Mouse (Mus musculus): ENCODE measurements around the gene Utp3. TPM values are rescaled to one million over a fixed set of nuclear protein-coding genes. Genes with fewer than 3 reads are reported as not detected.

Gene Utp3
- polyA plus RNA-seq, 1 experiment from 2014 or later: 57.2 TPM

DNA sequence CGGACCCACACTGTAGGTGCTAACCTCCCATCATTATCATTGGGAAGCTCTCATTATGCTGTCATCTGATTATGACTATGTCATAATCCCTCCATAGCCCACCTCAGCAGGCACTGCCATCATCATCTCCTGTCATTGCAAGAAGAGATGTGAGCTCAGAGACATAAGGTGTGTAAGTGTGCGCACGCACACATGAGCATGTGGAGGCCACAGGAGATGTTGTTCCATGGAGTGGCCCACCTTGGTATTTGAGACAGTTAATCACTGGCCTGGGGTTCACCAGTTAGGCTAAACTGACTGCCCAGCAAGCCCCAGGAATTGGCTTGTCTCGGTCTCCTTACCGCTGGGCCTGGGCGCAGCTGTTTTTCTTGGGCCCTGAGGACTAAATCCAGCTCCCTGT is 27.1 kb downstream of the Utp3 start:
- no peak overlapping the region for H3K4me3 ChIP-seq
- 0 out of 2 replicates have a peak, but pooled peaks cover 3% of the 10 kb centered on the region for H3K36me3 ChIP-seq (ENCODE audit: poor library complexity, severe bottlenecking)
- no peak overlapping the region for H3K27ac ChIP-seq
- H3K4me1 ChIP-seq: peaks cover 20% of the 10 kb centered on the region
- WGBS: 93% methylated on average over 6 of the region's 6 CpGs
- H3K9me3 ChIP-seq (replicated peaks): no peaks in the 10 kb centered on the region
- no peak overlapping the region for H3K9ac ChIP-seq
- no peak overlapping the region for H3K4me2 ChIP-seq
- ATAC-seq: no peak
- H3K27me3 ChIP-seq: no peaks in the 10 kb centered on the region

DNA sequence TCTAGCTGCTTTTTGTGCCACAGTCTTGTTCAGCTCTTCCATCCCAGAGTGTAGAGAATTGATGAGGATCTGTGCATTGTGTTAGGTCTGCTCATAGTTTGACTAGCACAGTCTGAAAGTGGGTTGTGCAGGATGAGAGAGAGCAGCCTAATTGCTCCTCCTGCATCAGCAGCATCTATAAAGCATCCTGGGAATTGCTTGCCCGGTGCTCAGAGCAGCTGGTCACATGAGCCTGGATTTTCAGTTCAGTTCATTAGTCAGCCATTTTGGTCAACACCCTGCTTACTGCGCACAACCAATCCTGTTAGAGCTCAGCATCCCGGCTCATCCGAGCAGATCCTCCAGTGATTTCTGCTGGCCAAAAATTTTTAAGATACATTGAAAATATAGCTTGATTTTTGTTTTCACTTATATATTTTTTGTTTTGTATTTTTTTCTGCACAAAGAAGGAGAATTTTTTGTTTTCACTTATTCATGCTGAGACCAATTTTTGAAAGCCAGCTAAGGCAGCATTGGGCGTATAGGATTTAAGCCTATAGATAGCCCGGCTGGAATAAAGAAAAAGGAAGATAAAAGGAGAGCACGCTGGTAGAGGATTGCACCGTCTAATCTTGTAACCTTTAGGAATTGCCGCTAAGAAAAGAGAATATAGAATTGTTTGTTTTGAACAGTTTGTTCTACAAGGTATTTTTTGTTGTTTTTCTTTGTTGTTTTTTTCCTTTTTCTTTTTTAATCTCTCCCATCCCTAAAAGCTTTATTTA is 29.2 kb downstream of the Utp3 start:
- Histone ChIP-seq H3K4me2 (peak overlapping the region; percentile 87), H3K4me3 (peak overlapping the region; percentile 75), H3K27ac (peak overlapping the region; percentile 77), H3K27me3 (no peaks in the 10 kb centered on the region), H3K36me3 (ENCODE audit: poor library complexity, severe bottlenecking) (no peaks in the 10 kb centered on the region), H3K9me3 (replicated peaks) (no peaks in the 10 kb centered on the region), H3K4me1 (peaks cover 38% of the 10 kb centered on the region), H3K9ac (peak overlapping the region; percentile 81)
- peak; percentile 98 for ATAC-seq
- WGBS: 6% methylated on average over 9 of the region's 9 CpGs

DNA sequence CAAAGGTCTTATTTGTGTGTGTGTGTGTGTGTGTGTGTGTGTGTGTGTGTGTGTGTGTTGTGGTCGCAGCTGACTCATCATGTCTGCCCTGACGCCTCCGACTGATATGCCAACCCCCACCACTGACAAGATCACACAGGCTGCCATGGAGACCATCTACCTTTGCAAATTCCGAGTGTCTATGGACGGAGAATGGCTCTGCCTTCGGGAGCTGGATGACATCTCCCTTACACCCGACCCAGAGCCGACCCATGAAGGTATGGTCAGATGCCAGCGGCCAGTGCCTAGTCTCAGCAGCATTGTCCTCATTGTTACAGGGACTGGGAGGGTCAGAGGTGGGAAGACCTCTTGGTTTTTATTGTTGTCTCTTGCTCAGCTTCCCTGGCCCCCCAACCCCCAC is 29.8 kb downstream of the Utp3 start:
- no peaks in the 10 kb centered on the region for H3K36me3 ChIP-seq (ENCODE audit: poor library complexity, severe bottlenecking)
- H3K4me3 ChIP-seq: peak overlapping the region; percentile 75
- H3K27ac ChIP-seq: peak overlapping the region; percentile 77
- peaks cover 44% of the 10 kb centered on the region for H3K4me1 ChIP-seq
- 14% methylated on average over 9 of the region's 9 CpGs for WGBS
- peak overlapping the region; percentile 87 for H3K4me2 ChIP-seq
- peak; percentile 48 for ATAC-seq
- no peaks in the 10 kb centered on the region for H3K27me3 ChIP-seq
- H3K9ac ChIP-seq: peak overlapping the region; percentile 81
- H3K9me3 ChIP-seq (replicated peaks): no peaks in the 10 kb centered on the region

DNA sequence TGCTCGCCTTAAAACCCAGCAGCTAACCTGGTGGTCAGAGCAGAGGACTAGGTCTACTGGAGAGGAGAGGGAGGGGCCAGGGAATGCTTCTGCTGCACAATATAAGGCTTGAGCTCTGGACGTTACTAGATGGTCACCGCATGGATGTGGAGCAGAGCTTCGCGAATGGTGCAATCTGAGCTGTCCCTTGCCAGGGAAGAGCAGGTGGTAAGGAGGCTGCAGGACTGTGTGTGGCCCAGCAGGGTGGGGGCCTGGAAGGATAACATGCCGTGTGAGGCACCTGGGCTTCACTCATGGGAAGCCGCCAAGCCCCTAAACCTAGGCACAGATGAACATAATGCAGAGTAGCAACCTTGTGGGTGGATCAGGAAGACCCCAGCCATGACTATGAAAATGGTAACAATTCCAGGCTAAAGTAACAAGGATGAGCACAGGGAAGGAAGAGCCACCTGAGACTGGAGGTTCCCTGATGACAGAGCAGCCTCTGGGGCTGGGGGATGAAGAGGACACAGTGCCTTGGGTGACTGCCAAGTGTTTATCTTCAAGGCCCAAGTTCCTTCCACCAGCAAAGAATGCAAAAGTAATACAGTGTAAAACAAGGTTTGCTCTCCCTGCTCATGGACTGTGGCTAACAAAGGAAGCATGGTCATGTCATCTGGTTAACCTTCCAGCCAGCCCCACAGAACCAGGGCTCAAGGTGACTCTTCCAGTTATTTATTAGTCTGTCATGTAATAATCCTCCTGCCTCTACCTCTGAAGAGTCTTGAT is 32.3 kb downstream of the Utp3 start:
- no peaks in the 10 kb centered on the region for H3K27me3 ChIP-seq
- ATAC-seq: no peak
- peak overlapping the region; percentile 41 for H3K27ac ChIP-seq
- H3K9me3 ChIP-seq (replicated peaks): no peaks in the 10 kb centered on the region
- WGBS: 75% methylated on average over 7 of the region's 7 CpGs
- H3K4me2 ChIP-seq: peak overlapping the region; percentile 87
- H3K36me3 ChIP-seq (ENCODE audit: poor library complexity, severe bottlenecking): peaks cover 4% of the 10 kb centered on the region; the same call in 1 of the 2 replicates
- peak overlapping the region; percentile 75 for H3K4me3 ChIP-seq
- H3K9ac ChIP-seq: peak overlapping the region; percentile 81
- peaks cover 45% of the 10 kb centered on the region for H3K4me1 ChIP-seq

DNA sequence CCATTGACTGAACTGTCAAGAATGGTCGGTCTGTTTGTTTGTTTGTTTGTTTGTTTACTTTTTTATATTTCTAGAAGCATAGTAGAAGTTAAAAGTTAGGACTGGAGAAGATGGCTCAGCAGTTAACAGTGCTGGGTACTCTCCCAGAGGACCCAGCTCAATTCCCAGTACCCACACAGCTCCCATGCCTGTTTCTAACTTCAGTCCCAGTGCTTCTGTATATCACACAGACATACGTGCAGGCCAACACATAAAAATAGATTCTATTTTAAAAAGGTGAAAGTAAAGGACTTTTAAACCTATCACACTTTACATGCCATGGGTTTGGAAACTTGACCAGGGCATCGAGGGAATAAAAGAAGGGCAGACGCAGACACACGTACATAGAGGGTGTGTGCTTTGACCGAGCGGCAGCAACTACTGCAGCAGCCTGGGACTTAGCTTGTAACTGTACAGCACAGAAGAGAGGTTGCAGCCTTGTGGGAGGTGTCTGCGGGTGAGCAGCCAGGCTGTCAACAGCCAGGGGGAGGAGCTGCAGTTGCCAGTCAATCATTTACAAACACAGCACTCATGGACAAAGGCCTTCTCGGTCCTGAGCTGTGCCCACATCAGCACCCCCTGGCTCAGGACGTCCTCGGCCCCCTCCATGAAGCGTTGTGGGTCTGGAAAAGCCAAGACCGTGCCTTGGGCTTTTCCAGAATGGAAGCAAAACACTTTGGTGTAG is 33.1 kb downstream of the Utp3 start:
- peaks cover 10% of the 10 kb centered on the region; the same call in 1 of the 2 replicates for H3K36me3 ChIP-seq (ENCODE audit: poor library complexity, severe bottlenecking)
- H3K27ac ChIP-seq: peak overlapping the region; percentile 41
- peak overlapping the region; percentile 81 for H3K9ac ChIP-seq
- H3K27me3 ChIP-seq: no peaks in the 10 kb centered on the region
- ATAC-seq: peak; percentile 20
- peaks cover 45% of the 10 kb centered on the region for H3K4me1 ChIP-seq
- no peaks in the 10 kb centered on the region for H3K9me3 ChIP-seq (replicated peaks)
- H3K4me2 ChIP-seq: peak overlapping the region; percentile 87
- H3K4me3 ChIP-seq: peak overlapping the region; percentile 75
- 31% methylated on average over 13 of the region's 13 CpGs for WGBS

DNA sequence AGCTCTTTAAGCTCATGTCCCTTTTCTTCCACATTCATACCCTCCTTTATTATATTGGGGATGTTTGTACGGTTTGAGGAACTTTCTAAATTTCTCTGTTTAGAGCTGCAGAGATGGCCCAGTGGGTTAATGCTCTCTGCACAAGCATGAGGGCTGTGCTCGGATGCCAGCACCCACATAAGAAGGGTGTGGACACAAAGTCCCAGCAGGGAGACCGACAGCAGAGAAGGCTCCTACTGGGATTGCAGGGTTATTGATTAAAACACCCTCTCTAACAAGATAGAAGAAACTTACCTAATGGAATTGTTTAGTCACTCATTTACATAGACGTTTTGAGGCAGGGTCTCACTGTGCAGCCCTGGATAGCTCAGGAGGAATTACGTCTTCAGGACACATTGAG is 34.2 kb downstream of the Utp3 start:
- peak overlapping the region; percentile 33; the same call in 1 of the 2 replicates for H3K4me2 ChIP-seq
- no peak overlapping the region for H3K9ac ChIP-seq
- 53% methylated on average over 5 of the region's 5 CpGs for WGBS

DNA sequence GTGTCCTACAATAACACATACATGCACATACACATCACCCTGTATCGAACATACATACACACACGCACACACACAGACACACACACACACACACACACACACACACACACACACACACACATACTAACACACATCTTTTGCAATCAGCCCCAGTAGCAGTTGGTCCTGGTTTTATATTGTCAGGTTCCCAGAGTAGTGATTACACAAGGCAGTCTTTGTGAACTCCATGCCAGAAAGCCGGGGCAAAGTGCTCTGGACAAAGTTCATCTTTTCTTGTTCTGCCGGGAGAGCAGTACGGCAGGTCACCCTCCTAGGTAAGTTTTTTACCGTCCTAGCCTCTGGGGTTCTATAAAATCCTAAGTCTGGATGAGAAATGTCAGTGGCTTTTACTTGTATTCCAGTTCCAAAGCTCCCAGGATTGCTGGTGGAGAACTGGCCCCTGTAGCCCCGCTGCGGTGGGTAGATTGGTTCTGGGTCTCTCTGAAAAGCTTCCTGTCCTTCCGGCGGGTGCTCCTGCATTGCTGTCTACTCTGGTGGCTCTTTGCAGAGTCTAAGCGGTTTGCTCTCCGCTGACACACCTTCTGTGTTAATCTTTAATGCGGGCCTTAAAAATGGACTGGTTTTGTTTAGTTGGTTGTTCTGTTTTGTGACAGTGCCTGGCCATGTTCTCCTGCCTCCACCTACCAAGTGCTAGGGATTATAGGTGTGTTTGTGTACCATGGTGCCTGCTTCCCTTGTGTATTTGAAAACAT is 39.3 kb downstream of the Utp3 start:
- no peak overlapping the region for H3K9ac ChIP-seq
- H3K27ac ChIP-seq: no peak overlapping the region
- H3K9me3 ChIP-seq (replicated peaks): no peaks in the 10 kb centered on the region
- no peak overlapping the region for H3K4me3 ChIP-seq
- WGBS: 91% methylated on average over 13 of the region's 13 CpGs
- H3K27me3 ChIP-seq: no peaks in the 10 kb centered on the region
- ATAC-seq: no peak
- peaks cover 42% of the 10 kb centered on the region for H3K36me3 ChIP-seq (ENCODE audit: poor library complexity, severe bottlenecking)
- H3K4me2 ChIP-seq: no peak overlapping the region
- peaks cover 6% of the 10 kb centered on the region for H3K4me1 ChIP-seq

More for the DNA sequence above, 34.2 kb downstream of the Utp3 start:
- H3K4me3 ChIP-seq: no peak overlapping the region
- peaks cover 45% of the 10 kb centered on the region for H3K4me1 ChIP-seq
- no peak for ATAC-seq
- H3K27ac ChIP-seq: no peak overlapping the region
- H3K27me3 ChIP-seq: no peaks in the 10 kb centered on the region
- H3K36me3 ChIP-seq (ENCODE audit: poor library complexity, severe bottlenecking): peaks cover 21% of the 10 kb centered on the region; the same call in 1 of the 2 replicates
- no peaks in the 10 kb centered on the region for H3K9me3 ChIP-seq (replicated peaks)

DNA sequence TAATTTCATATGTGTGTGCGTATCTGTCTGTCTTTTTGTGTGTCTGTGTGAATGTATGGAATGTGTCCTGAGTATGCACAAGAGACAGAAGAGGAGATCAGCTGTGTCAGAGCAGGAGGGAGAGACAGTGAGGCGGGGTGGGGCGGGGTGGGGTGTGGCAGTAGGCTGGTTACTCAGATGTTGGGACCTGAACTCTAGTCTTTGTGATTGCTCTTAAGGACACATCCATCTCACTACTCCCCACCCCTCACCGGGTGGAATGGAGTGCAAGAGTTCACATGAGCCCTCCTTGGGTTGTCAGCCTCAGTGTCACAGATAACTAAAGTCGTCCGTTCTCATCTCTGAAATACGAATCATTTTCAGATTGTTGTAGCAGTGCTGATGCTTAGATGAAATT is 39.9 kb downstream of the Utp3 start:
- Histone ChIP-seq H3K27ac (no peak overlapping the region), H3K27me3 (no peaks in the 10 kb centered on the region), H3K9me3 (replicated peaks) (no peaks in the 10 kb centered on the region), H3K4me2 (no peak overlapping the region), H3K4me1 (peaks cover under 1% of the 10 kb centered on the region; the same call in 1 of the 2 replicates), H3K36me3 (ENCODE audit: poor library complexity, severe bottlenecking) (peaks cover 46% of the 10 kb centered on the region), H3K9ac (no peak overlapping the region), H3K4me3 (no peak overlapping the region)
- WGBS: 93% methylated on average over 7 of the region's 7 CpGs
- no peak for ATAC-seq

DNA sequence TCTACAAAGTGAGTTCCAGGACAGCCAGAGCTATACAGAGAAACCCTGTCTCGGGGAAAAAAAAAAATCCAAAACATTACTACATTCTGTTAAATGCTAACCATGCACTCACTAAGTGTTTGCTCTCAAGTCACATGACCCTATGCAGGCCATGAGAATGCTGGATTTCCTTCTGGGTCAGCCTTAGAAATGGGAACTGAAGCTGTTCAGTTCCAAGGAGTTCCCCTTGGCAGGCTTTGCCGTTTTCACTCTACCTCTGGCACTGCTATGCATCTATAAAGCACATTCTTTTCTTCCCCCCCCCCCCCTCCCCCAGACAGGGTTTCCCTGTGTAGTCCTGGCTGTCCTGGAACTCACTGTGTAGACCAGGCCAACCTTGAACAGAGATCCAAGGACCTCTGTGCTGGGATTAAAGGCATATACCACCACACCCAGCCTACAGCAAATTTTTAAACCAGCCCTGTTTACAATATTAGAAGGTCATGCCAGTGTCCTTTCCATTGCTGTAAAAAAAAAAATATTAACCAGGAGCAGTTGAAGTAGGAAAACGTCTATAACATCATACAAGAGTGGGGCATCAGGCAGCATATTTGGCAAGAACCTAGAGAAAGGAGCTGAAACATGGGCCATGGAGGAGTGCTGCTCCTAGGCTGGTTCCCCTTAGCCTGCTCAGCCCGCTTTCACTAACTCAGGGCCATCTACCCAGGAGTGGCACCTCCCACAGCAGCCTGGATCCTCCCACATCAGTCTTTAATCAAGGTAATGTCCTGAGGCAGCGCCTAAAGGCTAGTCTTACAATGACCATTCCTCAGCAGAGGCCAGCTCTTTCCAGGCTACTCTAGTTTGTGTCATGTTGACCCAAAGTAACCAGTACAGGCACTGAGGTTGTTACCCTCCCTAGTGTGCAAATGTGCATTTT is 41.5 kb downstream of the Utp3 start:
- no peaks in the 10 kb centered on the region for H3K27me3 ChIP-seq
- no peak for ATAC-seq
- no peak overlapping the region for H3K4me3 ChIP-seq

DNA sequence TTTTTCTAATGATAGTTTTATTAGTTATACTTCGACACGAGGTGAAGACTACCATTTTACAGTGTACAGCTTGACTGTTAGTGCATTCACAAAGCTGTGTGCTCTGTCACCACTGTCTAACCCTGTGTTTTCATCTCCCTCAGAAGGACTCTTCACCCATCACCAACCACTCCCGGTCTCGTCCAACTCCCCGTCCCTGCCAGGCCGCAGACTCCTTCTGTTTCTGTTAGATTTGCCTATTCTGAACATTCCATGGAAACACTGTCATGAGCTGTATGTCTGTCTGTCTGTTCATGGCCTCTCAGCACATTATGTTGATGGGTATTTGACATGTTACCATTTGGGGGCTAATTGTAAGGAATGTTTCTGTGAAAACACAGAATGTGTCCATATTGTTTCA is 44.7 kb downstream of the Utp3 start:
- H3K4me3 ChIP-seq: no peak overlapping the region
- H3K4me2 ChIP-seq: no peak overlapping the region
- no peaks in the 10 kb centered on the region for H3K27me3 ChIP-seq
- no peak overlapping the region for H3K9ac ChIP-seq
- WGBS: 95% methylated on average over 6 of the region's 6 CpGs
- no peak overlapping the region for H3K27ac ChIP-seq
- H3K9me3 ChIP-seq (replicated peaks): no peaks in the 10 kb centered on the region
- no peak for ATAC-seq
- H3K4me1 ChIP-seq: no peaks in the 10 kb centered on the region
- peaks cover 22% of the 10 kb centered on the region for H3K36me3 ChIP-seq (ENCODE audit: poor library complexity, severe bottlenecking)

More for the DNA sequence above, 41.5 kb downstream of the Utp3 start:
- Histone ChIP-seq H3K9me3 (replicated peaks) (no peaks in the 10 kb centered on the region), H3K36me3 (ENCODE audit: poor library complexity, severe bottlenecking) (peaks cover 43% of the 10 kb centered on the region), H3K27ac (no peak overlapping the region), H3K9ac (no peak overlapping the region), H3K4me1 (no peaks in the 10 kb centered on the region), H3K4me2 (no peak overlapping the region)
- 81% methylated on average over 5 of the region's 5 CpGs for WGBS

DNA sequence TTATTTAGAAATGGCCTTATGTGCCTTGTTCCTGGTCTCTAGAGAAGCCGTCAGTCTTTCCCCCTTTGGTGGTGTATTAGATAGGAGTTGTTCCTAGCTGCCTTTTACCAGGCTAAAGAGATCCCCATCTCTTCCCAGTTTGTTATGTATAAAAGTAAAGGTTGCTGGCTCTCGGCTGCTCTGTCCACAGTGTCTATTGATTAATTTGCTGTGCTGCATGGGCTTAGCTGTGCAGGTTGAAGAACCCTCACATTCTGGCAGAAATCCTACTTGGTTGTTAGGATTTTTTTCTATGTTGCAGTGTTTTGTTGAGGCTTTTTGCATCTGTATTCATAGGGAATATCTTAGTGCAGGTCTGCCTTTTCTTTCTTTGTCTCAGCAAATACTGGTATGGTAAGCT is 47.8 kb downstream of the Utp3 start:
- H3K4me1 ChIP-seq: no peaks in the 10 kb centered on the region
- H3K4me2 ChIP-seq: no peak overlapping the region
- H3K9ac ChIP-seq: no peak overlapping the region
- H3K36me3 ChIP-seq (ENCODE audit: poor library complexity, severe bottlenecking): peaks cover 25% of the 10 kb centered on the region
- H3K4me3 ChIP-seq: no peak overlapping the region
- no peak overlapping the region for H3K27ac ChIP-seq
- H3K9me3 ChIP-seq (replicated peaks): no peaks in the 10 kb centered on the region
- 81% methylated on average over 2 of the region's 2 CpGs for WGBS
- H3K27me3 ChIP-seq: no peaks in the 10 kb centered on the region
- no peak for ATAC-seq
